Comparison of ENCODE assay signal across 8 mouse cellular contexts in genomic region chr13:46669620-46670271, GRCm38 (mm10). TPM values are rescaled to one million over a fixed set of nuclear protein-coding genes. Genes with fewer than 3 reads are reported as not detected.
DNase-seq lines count a peak whose midpoint lies in the region; ATAC-seq and TF ChIP-seq lines count a peak whose summit lies in the region.

No protein-coding gene starts in this region.

- WGBS in heart, embryonic 14.5 days, result under 1% methylated on average over 87 of the region's 96 CpGs
- WGBS in limb, embryonic 14.5 days, result under 1% methylated on average over 33 of the region's 96 CpGs
- WGBS in midbrain, embryonic 15.5 days, result 1% methylated on average over 78 of the region's 96 CpGs

- H3K27ac ChIP-seq in heart, embryonic 14.5 days (replicated peaks in 1 of 2; ENCODE audit: control insufficient read depth in 1 of 2, insufficient read depth in 1 of 2, low read depth in 2 of 2, low read length in 2 of 2), result peak overlapping the region; percentile 43 to 86
- H3K27ac ChIP-seq in limb, embryonic 14.5 days (replicated peaks; ENCODE audit: low read depth, low read length), result peak overlapping the region; percentile 70
- H3K27ac ChIP-seq in midbrain, embryonic 15.5 days, result peak overlapping the region; percentile 89

- peak overlapping the region; percentile 95 for H3K9ac ChIP-seq in heart, embryonic 14.5 days (ENCODE audit: low read length)
- H3K9ac ChIP-seq in limb, embryonic 14.5 days (ENCODE audit: low read depth, low read length, severe bottlenecking), result peak overlapping the region; percentile 83
- H3K9ac ChIP-seq in midbrain, embryonic 15.5 days, result peak overlapping the region; percentile 90

- H3K9me3 ChIP-seq in heart, embryonic 14.5 days (ENCODE audit: control insufficient read depth, low read length), result no peaks in the 10 kb centered on the region
- H3K9me3 ChIP-seq in limb, embryonic 14.5 days (ENCODE audit: control insufficient read depth, low read length), result no peaks in the 10 kb centered on the region
- no peaks in the 10 kb centered on the region for H3K9me3 ChIP-seq in midbrain, embryonic 15.5 days

- H3K36me3 ChIP-seq in heart, embryonic 14.5 days (ENCODE audit: control insufficient read depth, insufficient read depth, low read length), result peaks cover 33% of the 10 kb centered on the region
- peaks cover 34% of the 10 kb centered on the region for H3K36me3 ChIP-seq in limb, embryonic 14.5 days (ENCODE audit: control insufficient read depth, insufficient read depth, low read length)
- peaks cover 20% of the 10 kb centered on the region; the same call in 1 of the 2 replicates for H3K36me3 ChIP-seq in midbrain, embryonic 15.5 days (replicated peaks)

- H3K27me3 ChIP-seq in heart, embryonic 14.5 days (ENCODE audit: control insufficient read depth, insufficient read depth, low read length), result no peaks in the 10 kb centered on the region
- no peaks in the 10 kb centered on the region for H3K27me3 ChIP-seq in limb, embryonic 14.5 days (ENCODE audit: control insufficient read depth, insufficient read depth, low read length)
- H3K27me3 ChIP-seq in midbrain, embryonic 15.5 days (replicated peaks), result no peaks in the 10 kb centered on the region

- peaks cover 3 to 8% of the 10 kb centered on the region in 2 experiments; a peak in 3 of 4 replicates for H3K4me1 ChIP-seq in heart, embryonic 14.5 days (ENCODE audit: control insufficient read depth in 2 of 2, insufficient read depth in 2 of 2, low read length in 2 of 2)
- H3K4me1 ChIP-seq in limb, embryonic 14.5 days (ENCODE audit: control insufficient read depth, insufficient read depth, low read length), result peaks cover 7% of the 10 kb centered on the region
- H3K4me1 ChIP-seq in midbrain, embryonic 15.5 days, result peaks cover 31% of the 10 kb centered on the region

- ATAC-seq in heart, embryonic 14.5 days (ENCODE audit: insufficient number of reproducible peaks, insufficient read depth, low FRiP score, low read depth), result peak; percentile 56
- peak; percentile 58; the same call in 1 of the 2 replicates for ATAC-seq in limb, embryonic 14.5 days (ENCODE audit: low FRiP score, low read depth)
- ATAC-seq in midbrain, embryonic 15.5 days (replicated peaks), result peak; percentile 77

- peak overlapping the region; percentile 87 for H3K4me2 ChIP-seq in heart, embryonic 14.5 days (ENCODE audit: low read length)
- peak overlapping the region; percentile 66 for H3K4me2 ChIP-seq in limb, embryonic 14.5 days (replicated peaks; ENCODE audit: low read depth, low read length, severe bottlenecking)
- H3K4me2 ChIP-seq in midbrain, embryonic 15.5 days, result peak overlapping the region; percentile 77

- peak; percentile 47 for DNase-seq in adrenal gland, postnatal 10 days
- DNase-seq in adrenal gland, adult 2 months, result no peak
- peak; percentile 35 to 44 for DNase-seq in B cell, adult 2 months
- peak; percentile 24 for DNase-seq in cerebellum, adult 9-11 months
- no peak for DNase-seq in limb, embryonic 14.5 days (ENCODE audit: low spot score)
- DNase-seq in thymus, postnatal 0 days (ENCODE audit: low spot score), result peak; percentile 55

- TF ChIP-seq POLR2A in limb, embryonic 14.5 days (IDR thresholded peaks at IDR 0.05; ENCODE audit: borderline replicate concordance, extremely low read depth, insufficient read depth, insufficient read length), result no peak

- peak overlapping the region; percentile 96 to 99 for H3K4me3 ChIP-seq in heart, embryonic 14.5 days (ENCODE audit: control insufficient read depth in 1 of 2, insufficient read depth in 1 of 2, low read depth in 1 of 2, low read length in 2 of 2)
- peak overlapping the region; percentile 92 for H3K4me3 ChIP-seq in limb, embryonic 14.5 days (replicated peaks; ENCODE audit: low read length)
- peak overlapping the region; percentile 96 for H3K4me3 ChIP-seq in midbrain, embryonic 15.5 days

RNA-seq across cellular contexts. Expression of gene Fam8a1, which starts 0.4 kb away (rescaled TPM):
- 10 to 100 TPM; 44.5 to 44.9 TPM for total RNA-seq in adrenal gland, postnatal 10 days (2021)
- total RNA-seq in adrenal gland, adult 2 months (2021), result 10 to 100 TPM; 43.4 to 54.9 TPM
- polyA plus RNA-seq in adrenal gland, adult 2 months (2012; rRNA removed), result 31.0 and 38.5 TPM in 2 replicates
- 11.6 and 12.4 TPM in 2 replicates for polyA plus RNA-seq in heart, embryonic 14.5 days (2014; fragmentation: Nextera tagmentation; extraction: Ambion mirVana)
- polyA plus RNA-seq in limb, embryonic 14.5 days (2012; rRNA removed), result 38.8 and 39.5 TPM in 2 replicates
- 13.4 and 14.0 TPM in 2 replicates for polyA plus RNA-seq in limb, embryonic 14.5 days (2014; fragmentation: Nextera tagmentation; extraction: Ambion mirVana)
- polyA plus RNA-seq in midbrain, embryonic 15.5 days (2015; fragmentation: Nextera tagmentation; extraction: Ambion mirVana), result 21.0 and 21.3 TPM in 2 replicates
- polyA plus RNA-seq in thymus, postnatal 0 days (2015; fragmentation: Nextera tagmentation; extraction: Ambion mirVana), result 6.4 and 9.4 TPM in 2 replicates

RNA-seq across cellular contexts. Expression of gene Nup153, which starts 58.0 kb away (rescaled TPM):
- 10 to 100 TPM; 48.5 to 60.9 TPM for total RNA-seq in adrenal gland, postnatal 10 days (2021)
- total RNA-seq in adrenal gland, adult 2 months (2021), result 10 to 100 TPM; 49.9 to 89.2 TPM
- 25.4 and 29.5 TPM in 2 replicates for polyA plus RNA-seq in adrenal gland, adult 2 months (2012; rRNA removed)
- polyA plus RNA-seq in heart, embryonic 14.5 days (2014; fragmentation: Nextera tagmentation; extraction: Ambion mirVana), result 16.4 and 18.8 TPM in 2 replicates
- 65.8 and 96.3 TPM in 2 replicates for polyA plus RNA-seq in limb, embryonic 14.5 days (2012; rRNA removed)
- 32.3 and 34.4 TPM in 2 replicates for polyA plus RNA-seq in limb, embryonic 14.5 days (2014; fragmentation: Nextera tagmentation; extraction: Ambion mirVana)
- 18.4 and 18.5 TPM in 2 replicates for polyA plus RNA-seq in midbrain, embryonic 15.5 days (2015; fragmentation: Nextera tagmentation; extraction: Ambion mirVana)
- 19.5 and 22.2 TPM in 2 replicates for polyA plus RNA-seq in thymus, postnatal 0 days (2015; fragmentation: Nextera tagmentation; extraction: Ambion mirVana)

Comparison
In these comparisons a context has a peak if more than half of its experiments do, and no peak if none do; other contexts are left out.
1. DNase-seq: peak in adrenal gland, postnatal 10 days (single experiment), B cell, adult 2 months (2 of 2), cerebellum, adult 9-11 months (single experiment) and thymus, postnatal 0 days (single experiment); none in adrenal gland, adult 2 months (single experiment) and limb, embryonic 14.5 days (single experiment).
2. Peak in every context shown above with its lines, with median percentiles within 50 percentile points of each other: ATAC-seq, H3K27ac ChIP-seq, H3K4me2 ChIP-seq, H3K4me3 ChIP-seq and H3K9ac ChIP-seq.